Comparison of ENCODE assay signal across 8 mouse cellular contexts in the genomic region with DNA sequence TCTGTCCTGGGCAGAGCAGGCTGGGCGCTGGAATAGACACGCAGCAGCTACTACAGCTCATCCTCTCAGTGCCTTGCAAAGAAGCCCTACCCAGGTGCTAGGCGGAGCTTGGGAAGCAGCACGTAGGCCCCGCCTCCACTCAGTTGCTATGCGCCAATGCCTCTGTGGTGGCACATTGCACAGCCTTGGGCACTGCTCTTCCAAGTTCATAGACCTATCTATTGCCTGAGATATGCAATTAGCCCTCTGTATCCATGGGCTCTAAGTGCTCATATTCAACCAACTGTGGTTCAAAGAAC.
DNase-seq lines count a peak whose midpoint lies in the region; ATAC-seq lines count a peak whose summit lies in the region.

No protein-coding gene starts in this region.

- DNase-seq in cerebellum, adult 9-11 months, result peak; percentile 22
- DNase-seq in ovary, postnatal 36 days (ENCODE audit: low spot score), result peak; percentile 31
- DNase-seq in ovary, postnatal 14 days (ENCODE audit: low spot score), result no peak
- peak; percentile 34 for DNase-seq in lung, postnatal 25 days (ENCODE audit: low spot score)
- DNase-seq in cerebellum, adult 18-20 months, result no peak
- no peak for DNase-seq in layer of hippocampus, adult 11-12 months (ENCODE audit: low spot score)

- ATAC-seq in cerebellum, adult (ENCODE audit: insufficient number of reproducible peaks, low FRiP score, low TSS enrichment), result no peak
- ATAC-seq in granulocyte monocyte progenitor cell, adult 5-6 weeks (replicated peaks; ENCODE audit: poor library complexity, severe bottlenecking), result peak; percentile 43

Comparison
In these comparisons a context has a peak if more than half of its experiments do, and no peak if none do; other contexts are left out.
1. DNase-seq: peak in cerebellum, adult 9-11 months (single experiment), ovary, postnatal 36 days (single experiment) and lung, postnatal 25 days (single experiment); none in ovary, postnatal 14 days (single experiment), cerebellum, adult 18-20 months (0 of 2) and layer of hippocampus, adult 11-12 months (single experiment).